Mouse (Mus musculus): ENCODE measurements around the gene Gm21981.

- TF ChIP-seq E2F4 (IDR thresholded peaks at IDR 0.05; ENCODE audit: insufficient read depth) (no peak), USF1 (IDR thresholded peaks at IDR 0.05; ENCODE audit: low read depth) (no peak), POLR2A (IDR thresholded peaks at IDR 0.05; ENCODE audit: insufficient read length, low read depth) (no peak)
These were observed 29.8 kb downstream of the Gm21981 start for GRCm38 (mm10) chr17:47664474-47664873.

Data from myocyte (in vitro differentiated cells).